Mouse (Mus musculus) G1E (cell line): ENCODE results near the gene Snapin.

Source experiments
- CTCF ChIP-seq: IDR thresholded peaks from 2 replicates; pipeline ENCODE4 v1.5.1; 2012; ENCODE audit warnings: low read depth, low read length, inconsistent platforms, mixed read lengths
- GATA1 ChIP-seq: IDR thresholded peaks from 2 replicates; pipeline ENCODE4 v1.6.1; 2012; ENCODE audit warnings: borderline replicate concordance, low read length, inconsistent platforms, mixed read lengths

- TF ChIP-seq CTCF (no peak), GATA1 (no peak)
Measured at GRCm38 (mm10) chr3:90537905-90538296, 47.1 kb upstream of the Snapin start.
